In the genomic region with DNA sequence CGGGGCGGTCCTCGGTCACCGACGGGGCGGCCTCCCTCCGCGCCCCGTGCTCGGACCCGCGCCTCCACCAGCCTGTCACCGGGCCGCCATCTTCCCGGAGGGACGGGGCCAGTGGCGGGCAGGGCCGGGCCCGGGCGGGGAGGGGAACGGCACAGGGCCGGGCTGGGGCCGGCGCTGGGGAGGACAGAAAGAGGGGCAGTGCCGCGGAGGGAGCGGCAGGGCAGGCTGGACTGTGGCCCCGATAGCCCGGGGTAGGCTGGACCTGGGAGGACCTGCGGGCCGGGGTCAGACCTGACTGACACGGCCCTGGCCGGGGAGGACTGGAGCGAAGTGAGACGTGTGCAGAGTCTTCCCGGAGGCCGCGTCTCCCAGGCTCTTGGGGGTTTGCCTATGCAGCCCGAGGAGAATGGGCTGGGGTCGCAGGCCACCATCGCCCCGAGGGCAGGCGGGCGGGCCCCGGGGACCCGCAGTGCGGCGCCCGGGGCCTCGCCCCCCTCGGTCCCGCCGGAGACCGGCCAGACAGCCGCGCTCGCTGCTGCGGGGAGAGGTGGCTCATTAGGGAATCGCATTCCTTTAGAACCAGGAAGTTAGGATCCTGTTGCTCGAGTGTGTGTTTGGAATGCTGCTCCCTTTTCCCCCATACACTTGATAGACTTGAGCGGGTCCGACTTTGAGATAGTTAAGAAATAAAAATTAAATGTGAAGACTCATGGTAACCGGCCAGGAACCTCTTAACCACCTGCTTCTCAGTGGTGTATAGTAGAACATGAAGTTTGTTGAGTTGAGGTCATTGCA, we compare ENCODE assay signal across 8 mouse cellular contexts. TPM values are rescaled to one million over a fixed set of nuclear protein-coding genes. Genes with fewer than 3 reads are reported as not detected.
DNase-seq lines count a peak whose midpoint lies in the region; ATAC-seq and TF ChIP-seq lines count a peak whose summit lies in the region.

No protein-coding gene starts in this region.

- no peaks in the 10 kb centered on the region for H3K36me3 ChIP-seq in kidney, adult 2 months (ENCODE audit: control insufficient read depth, insufficient read depth, low read length)
- H3K36me3 ChIP-seq in neural tube, embryonic 12.5 days: no peaks in the 10 kb centered on the region

- peak overlapping the region; percentile 98 for H3K9ac ChIP-seq in neural tube, embryonic 12.5 days

- TF ChIP-seq POLR2A in kidney, adult 2 months (IDR thresholded peaks at IDR 0.05; ENCODE audit: low read depth, low read length): no peak

- H3K4me2 ChIP-seq in neural tube, embryonic 12.5 days (replicated peaks): peak overlapping the region; percentile 97

- no peak for TF ChIP-seq CTCF in kidney, adult 2 months (conservative IDR thresholded peaks at IDR 0.05; ENCODE audit: insufficient read depth, insufficient read length, low read depth, low read length)

- H3K27ac ChIP-seq in kidney, adult 2 months (ENCODE audit: insufficient read depth, low read depth, low read length): peak overlapping the region; percentile 76
- H3K27ac ChIP-seq in neural tube, embryonic 12.5 days: peak overlapping the region; percentile 79

- DNase-seq in 3134 (ENCODE audit: extremely low read depth, insufficient read length, low spot score) (peak; percentile 60), MN1 (ENCODE audit: low spot score) (peak; percentile 46)
- DNase-seq in embryo, embryonic 11.5 days (ENCODE audit: low read depth, low spot score): peak; percentile 11
- DNase-seq in heart, adult 9 months (ENCODE audit: low spot score in 2 of 2): peak; percentile 4 to 10
- peak; percentile 55 for DNase-seq in kidney, adult 2 months
- peak; percentile 36 for DNase-seq in lung, adult 18-20 months
- DNase-seq in urinary bladder, postnatal 14 days (ENCODE audit: low spot score): peak; percentile 44

- peak; percentile 75 for ATAC-seq in neural tube, embryonic 12.5 days (ENCODE audit: low FRiP score, low read depth)

- H3K27me3 ChIP-seq in kidney, adult 2 months (replicated peaks; ENCODE audit: control insufficient read depth, insufficient read depth, low read length): no peaks in the 10 kb centered on the region
- H3K27me3 ChIP-seq in neural tube, embryonic 12.5 days (replicated peaks): no peaks in the 10 kb centered on the region

- WGBS in kidney, adult 2 months: 1% methylated on average over 61 of the region's 63 CpGs
- 1% methylated on average over 63 of the region's 63 CpGs for WGBS in neural tube, embryonic 12.5 days

- H3K9me3 ChIP-seq in neural tube, embryonic 12.5 days: no peaks in the 10 kb centered on the region

- H3K4me1 ChIP-seq in kidney, adult 2 months (ENCODE audit: control insufficient read depth, insufficient read depth, low read length): peaks cover 18% of the 10 kb centered on the region; the same call in 1 of the 2 replicates
- peaks cover 14% of the 10 kb centered on the region for H3K4me1 ChIP-seq in neural tube, embryonic 12.5 days

- peak overlapping the region; percentile 80 for H3K4me3 ChIP-seq in kidney, adult 2 months (ENCODE audit: insufficient read depth, low read depth, low read length)
- peak overlapping the region; percentile 97 for H3K4me3 ChIP-seq in neural tube, embryonic 12.5 days

RNA-seq across cellular contexts. Expression of a gene that starts 0.7 kb away (rescaled TPM):
- 17.9 and 21.5 TPM in 2 replicates for polyA plus RNA-seq in kidney, adult 2 months (2012; rRNA removed)
- 34.2 and 34.5 TPM in 2 replicates for polyA plus RNA-seq in neural tube, embryonic 12.5 days (2016; fragmentation: Nextera tagmentation; extraction: Ambion mirVana)

Comparison
In these comparisons a context has a peak if more than half of its experiments do, and no peak if none do; other contexts are left out.
1. Peak in every context shown above with its lines: DNase-seq, ATAC-seq, H3K4me3 ChIP-seq and H3K27ac ChIP-seq.
2. DNase-seq: peak in every context shown above with its lines; median percentile 60 in 3134; 55 in kidney, adult 2 months; 46 in MN1; 44 in urinary bladder, postnatal 14 days; 36 in lung, adult 18-20 months; 11 in embryo, embryonic 11.5 days; 7 in heart, adult 9 months.